Mouse (Mus musculus) ES-CJ7 (cell line): ENCODE data around the gene Olfr773.
"Not testable (repeated sequence)": the region's sequence is repeated elsewhere in the genome, so short reads cannot be mapped to it uniquely, and the experiment has no call there.

ENCODE experiments used
- DNase-seq: peaks from one replicate; pipeline ENCODE4 v3.0.0; 2011; ENCODE audit warnings: low read depth, low spot score

The Olfr773 gene

DNA sequence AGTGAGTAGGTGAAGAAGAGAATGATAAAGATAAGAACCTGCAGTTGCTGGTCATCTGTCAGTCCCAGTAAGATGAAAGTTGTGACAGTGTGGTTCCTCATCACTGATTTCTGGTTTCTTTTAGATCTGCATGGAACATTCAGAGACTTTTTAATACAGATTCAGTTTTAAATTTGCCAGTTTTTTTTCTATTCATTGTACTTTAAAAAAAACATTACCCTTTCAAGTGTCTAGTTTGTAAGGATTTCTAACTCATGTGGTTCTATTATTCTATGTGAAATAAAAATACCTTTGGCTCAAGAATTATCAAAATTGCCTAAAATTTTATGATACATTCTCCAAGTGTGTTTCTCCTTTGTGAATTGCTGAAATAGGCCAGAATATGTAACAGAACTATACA, at the start of gene Olfr773:
Gene Olfr773, minus strand, starts transcription at position 101 of the 400 bp plus-strand sequence.
- DNase-seq = not testable (repeated sequence)

DNA sequence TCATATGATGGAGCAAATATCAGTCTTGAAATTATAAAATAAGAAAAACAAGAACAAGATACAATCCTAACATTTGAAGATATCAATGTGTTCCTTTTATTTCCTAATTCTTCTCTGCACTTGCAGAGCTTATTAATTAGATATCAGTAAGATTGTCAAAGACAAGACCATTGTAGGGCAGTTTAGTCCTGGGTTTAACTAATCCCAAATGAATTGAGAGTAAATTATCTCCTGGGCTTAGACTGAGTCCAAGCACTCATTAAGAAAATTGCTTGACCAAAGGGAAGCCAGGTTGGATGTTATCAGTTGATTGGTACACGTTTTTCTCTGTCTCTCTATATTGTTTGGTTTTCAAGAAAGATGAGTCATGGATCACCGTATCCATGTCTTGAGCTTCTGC, 48.7 kb upstream of the Olfr773 start, which contains the start of gene Olfr774:
Gene Olfr774, plus strand, starts transcription at position 301 of the 400 bp plus-strand sequence.
- DNase-seq = no peak

DNA sequence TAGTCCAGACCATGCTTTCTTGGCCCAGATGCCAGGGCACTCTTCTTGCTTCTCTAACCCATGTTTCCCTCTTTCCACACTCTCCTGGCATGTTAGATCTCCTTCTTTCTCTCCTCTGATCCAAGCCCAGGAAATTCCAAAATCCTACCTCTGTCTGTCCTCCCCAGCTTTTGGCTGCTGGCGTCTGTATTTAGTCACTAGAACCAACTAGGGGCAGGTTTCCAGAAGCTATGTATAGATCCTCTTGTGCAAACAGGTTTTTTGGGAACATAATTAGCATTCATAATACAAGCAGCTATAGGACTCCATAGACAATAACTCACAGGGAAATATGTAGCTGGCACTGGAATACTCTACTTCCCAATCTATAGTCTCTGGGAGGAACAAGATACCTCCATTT, 43.5 kb upstream of the Olfr773 start:
- DNase-seq = no peak

GRCm38 (mm10) chr10:129177821-129178220, 9.4 kb downstream of the Olfr773 start, which contains the start of gene Olfr772:
Gene Olfr772, minus strand, starts transcription at chr10:129177921.
- not testable (repeated sequence) for DNase-seq

GRCm38 (mm10) chr10:129164651-129165050, 22.6 kb downstream of the Olfr773 start, which contains the start of gene Olfr771:
Gene Olfr771, minus strand, starts transcription at chr10:129164751.
- no peak for DNase-seq

DNA sequence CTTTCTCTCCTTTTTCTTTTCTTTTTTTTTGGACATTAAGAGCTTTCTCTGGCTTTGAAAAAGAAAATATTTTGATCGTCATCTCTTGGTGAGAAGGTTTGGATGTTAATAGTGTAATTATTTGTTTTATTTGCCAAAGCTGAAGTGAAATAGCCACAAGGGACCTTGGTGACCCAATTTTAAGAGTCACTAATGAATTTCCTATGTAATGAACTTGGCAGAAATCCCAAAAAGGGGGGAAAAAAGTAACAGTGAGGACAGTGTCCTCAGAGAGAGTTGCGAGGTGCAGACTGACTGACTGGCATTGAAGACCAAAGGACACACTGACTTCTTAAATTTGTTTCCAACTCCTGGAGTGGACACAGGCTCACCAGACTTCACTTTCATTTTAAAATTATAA, 48.3 kb downstream of the Olfr773 start, which contains the start of gene Olfr770:
Gene Olfr770, minus strand, starts transcription at position 101 of the 400 bp plus-strand sequence.
- DNase-seq = no peak
